ENCODE assay signal across 18 mouse cellular contexts in the genomic region with DNA sequence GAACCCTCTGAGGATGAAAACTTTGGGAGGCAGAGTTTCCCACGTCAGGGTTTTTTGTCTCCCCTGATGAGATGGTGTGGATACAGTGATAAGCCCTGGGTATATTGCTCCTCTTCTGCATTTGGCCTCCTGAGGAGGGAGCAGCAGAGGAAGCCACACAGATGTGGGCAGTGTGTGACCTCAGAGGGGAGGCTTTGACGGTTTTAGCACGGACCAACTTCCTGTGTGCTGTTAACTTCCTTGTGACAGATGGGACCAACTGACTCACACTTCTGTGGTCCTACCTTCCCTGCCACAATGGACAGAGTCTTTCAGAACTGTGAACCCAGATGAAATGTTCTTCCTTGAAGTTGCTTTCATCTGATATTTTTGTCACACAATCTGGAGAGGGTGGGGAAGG. TPM values are rescaled to one million over a fixed set of nuclear protein-coding genes. Genes with fewer than 3 reads are reported as not detected.
A peak's percentile ranks its signal among the peaks of the same experiment; 100 is the strongest.
DNase-seq lines count a peak whose midpoint lies in the region; ATAC-seq and TF ChIP-seq lines count a peak whose summit lies in the region.
"Had no signal": no experiment of that assay in that cellular context is flagged by ENCODE, and none has a peak within 500 bp of the region (broad histone marks: within the 10 kb centered on the region; RNA-seq: fewer than 3 reads in every experiment).

No protein-coding gene starts in this region.

- 0 out of 2 replicates have a peak, but pooled peaks have one; percentile 4 for TF ChIP-seq CTCF in G1E (IDR thresholded peaks at IDR 0.05; ENCODE audit: low read depth, low read length)

- H3K4me1 ChIP-seq in G1E (ENCODE audit: insufficient read depth, low read depth, low read length), result no peaks in the 10 kb centered on the region
- H3K4me1 ChIP-seq: midbrain, embryonic 12.5 days; stomach, embryonic 15.5 days had no signal

- H3K4me3 ChIP-seq in G1E (ENCODE audit: low read depth, low read length), result no peak overlapping the region
- H3K4me3 ChIP-seq: midbrain, embryonic 12.5 days; stomach, embryonic 15.5 days had no signal

- H3K27me3 ChIP-seq in G1E (ENCODE audit: insufficient read depth, low read length), result peaks cover 8% of the 10 kb centered on the region; the same call in 1 of the 2 replicates
- H3K27me3 ChIP-seq: midbrain, embryonic 12.5 days; stomach, embryonic 15.5 days had no signal

- ATAC-seq in G1E (ENCODE audit: extremely low read depth, insufficient number of reproducible peaks, low FRiP score, poor library complexity, severe bottlenecking), result peak; percentile 37; the same call in 1 of the 2 replicates
- ATAC-seq in hematopoietic stem cell, adult 5-6 weeks (replicated peaks in 1 of 2; ENCODE audit: insufficient read depth in 1 of 2, low FRiP score in 2 of 2, low TSS enrichment in 1 of 2, low read depth in 1 of 2, poor library complexity in 2 of 2, severe bottlenecking in 2 of 2), result peak; percentile 95 to 97
- peak; percentile 71 for ATAC-seq in neutrophil, adult 5-6 weeks (ENCODE audit: extremely low read depth, insufficient number of reproducible peaks, low FRiP score, poor library complexity, severe bottlenecking)
- ATAC-seq: hindbrain, embryonic 16.5 days; lung, postnatal 0 days had no signal

- H3K36me3 ChIP-seq in G1E (replicated peaks), result no peaks in the 10 kb centered on the region
- H3K36me3 ChIP-seq: midbrain, embryonic 12.5 days; stomach, embryonic 15.5 days had no signal

- H3K9me3 ChIP-seq in G1E (replicated peaks), result no peaks in the 10 kb centered on the region
- H3K9me3 ChIP-seq: stomach, embryonic 15.5 days had no signal

- DNase-seq in lung, postnatal 36 days, result peak; percentile 26
- no peak for DNase-seq in lung, adult 18-20 months
- no peak for DNase-seq in G1E (ENCODE audit: low spot score)
- no peak for DNase-seq in heart, postnatal 4 days
- DNase-seq in heart, adult 9 months (ENCODE audit: low spot score in 2 of 2), result no peak
- DNase-seq: adrenal gland, postnatal 25 days; cerebellum, adult 9-10 months; gastrocnemius, postnatal 14 days; kidney, adult 18-20 months; kidney, postnatal 36 days; layer of hippocampus, postnatal 36 days; thymus, adult 2 months had no signal

RNA-seq across cellular contexts. Expression of a gene that starts 44.6 kb away (rescaled TPM):
- total RNA-seq in G1E (2014; fragmentation: Nextera tagmentation) (2.7 and 51.2 TPM in 2 replicates), G1E (2017) (9.6 and 11.8 TPM in 2 replicates)
- polyA plus RNA-seq in G1E (2012), result 3.0 and 5.4 TPM in 2 replicates
- total RNA-seq in hematopoietic stem cell, adult 5-6 weeks (2017), result 8.6 and 9.3 TPM in 2 replicates
- total RNA-seq in neutrophil, adult 5-6 weeks (2017), result 12.5 and 16.1 TPM in 2 replicates
- 10 to 100 TPM in 1 of 2 experiments, 1 to 10 TPM in 1; 9.6 to 12.2 TPM for total RNA-seq in heart, postnatal 4 days (2021)

Comparison
In these comparisons a context has a peak if more than half of its experiments do, and no peak if none do; other contexts are left out.
1. ATAC-seq: peak in every context shown above with its lines; median percentile 96 in hematopoietic stem cell, adult 5-6 weeks; 71 in neutrophil, adult 5-6 weeks; 37 in G1E.